Mouse (Mus musculus) urinary bladder, adult 18-20 months (tissue): ENCODE results near the gene Creg1.

Experiments
- DNase-seq, 2 experiments: peaks; one replicate each; pipeline ENCODE4 v3.0.0; 2022; ENCODE audit warnings: low spot score in 2 of 2, mixed read lengths in 2 of 2

The Creg1 gene

GRCm38 (mm10) chr1:165763635-165764372 is at the start of gene Creg1:
Gene Creg1, plus strand, starts transcription at chr1:165763746.
- DNase-seq = peak; percentile 85 to 89

GRCm38 (mm10) chr1:165713798-165714197 is 49.7 kb upstream of the Creg1 start:
- no peak for DNase-seq

- no peak for DNase-seq
These were observed 47.1 kb upstream of the Creg1 start for GRCm38 (mm10) chr1:165716426-165716825.

GRCm38 (mm10) chr1:165717711-165718542 is 45.6 kb upstream of the Creg1 start:
- DNase-seq = peak in 1 of 2 experiments; percentile 16

GRCm38 (mm10) chr1:165718543-165719105 is 44.9 kb upstream of the Creg1 start:
- no peak for DNase-seq

- DNase-seq = no peak
These were observed 40.9 kb upstream of the Creg1 start for GRCm38 (mm10) chr1:165722531-165723123.

- DNase-seq = no peak
These were observed 39.1 kb upstream of the Creg1 start for GRCm38 (mm10) chr1:165724219-165725033.

GRCm38 (mm10) chr1:165725039-165725644 is 38.4 kb upstream of the Creg1 start:
- DNase-seq = no peak

GRCm38 (mm10) chr1:165726986-165727385 is 36.6 kb upstream of the Creg1 start:
- DNase-seq = no peak

- no peak for DNase-seq
These were observed 35.4 kb upstream of the Creg1 start for GRCm38 (mm10) chr1:165728057-165728639.

- DNase-seq = no peak
These were observed 33.4 kb upstream of the Creg1 start for GRCm38 (mm10) chr1:165730129-165730528.

GRCm38 (mm10) chr1:165731553-165731952 is 32.0 kb upstream of the Creg1 start:
- DNase-seq = no peak

GRCm38 (mm10) chr1:165734840-165735239 is 28.7 kb upstream of the Creg1 start:
- DNase-seq = no peak

GRCm38 (mm10) chr1:165735826-165736818 is 27.4 kb upstream of the Creg1 start:
- DNase-seq = peak; percentile 52 to 70

GRCm38 (mm10) chr1:165737451-165737850 is 26.1 kb upstream of the Creg1 start:
- no peak for DNase-seq

- DNase-seq = no peak
These were observed 25.7 kb upstream of the Creg1 start for GRCm38 (mm10) chr1:165737867-165738266.

- no peak for DNase-seq
These were observed 24.6 kb upstream of the Creg1 start for GRCm38 (mm10) chr1:165738985-165739384.

- no peak for DNase-seq
These were observed 21.6 kb upstream of the Creg1 start for GRCm38 (mm10) chr1:165741989-165742388.

- DNase-seq = no peak
These were observed 15.5 kb upstream of the Creg1 start for GRCm38 (mm10) chr1:165748053-165748452.
